Mouse (Mus musculus) ES-E14 (cell line): ENCODE data around the gene Amer3.

Experiments
- CHD2 ChIP-seq: IDR thresholded peaks from 2 replicates; pipeline ENCODE4 v1.6.1; 2014; ENCODE audit warnings: mild to moderate bottlenecking, low read depth, low read length, inconsistent platforms
- MAFK ChIP-seq: IDR thresholded peaks from 2 replicates; pipeline ENCODE4 v1.6.1; 2014; ENCODE audit warnings: mild to moderate bottlenecking, low read depth, low read length, inconsistent platforms; ENCODE audit not compliant: insufficient read depth
- ZC3H11A ChIP-seq: IDR thresholded peaks from 2 replicates; pipeline ENCODE4 v1.6.1; 2012; ENCODE audit warnings: low read depth, mild to moderate bottlenecking, inconsistent platforms, low read length, borderline replicate concordance

DNA sequence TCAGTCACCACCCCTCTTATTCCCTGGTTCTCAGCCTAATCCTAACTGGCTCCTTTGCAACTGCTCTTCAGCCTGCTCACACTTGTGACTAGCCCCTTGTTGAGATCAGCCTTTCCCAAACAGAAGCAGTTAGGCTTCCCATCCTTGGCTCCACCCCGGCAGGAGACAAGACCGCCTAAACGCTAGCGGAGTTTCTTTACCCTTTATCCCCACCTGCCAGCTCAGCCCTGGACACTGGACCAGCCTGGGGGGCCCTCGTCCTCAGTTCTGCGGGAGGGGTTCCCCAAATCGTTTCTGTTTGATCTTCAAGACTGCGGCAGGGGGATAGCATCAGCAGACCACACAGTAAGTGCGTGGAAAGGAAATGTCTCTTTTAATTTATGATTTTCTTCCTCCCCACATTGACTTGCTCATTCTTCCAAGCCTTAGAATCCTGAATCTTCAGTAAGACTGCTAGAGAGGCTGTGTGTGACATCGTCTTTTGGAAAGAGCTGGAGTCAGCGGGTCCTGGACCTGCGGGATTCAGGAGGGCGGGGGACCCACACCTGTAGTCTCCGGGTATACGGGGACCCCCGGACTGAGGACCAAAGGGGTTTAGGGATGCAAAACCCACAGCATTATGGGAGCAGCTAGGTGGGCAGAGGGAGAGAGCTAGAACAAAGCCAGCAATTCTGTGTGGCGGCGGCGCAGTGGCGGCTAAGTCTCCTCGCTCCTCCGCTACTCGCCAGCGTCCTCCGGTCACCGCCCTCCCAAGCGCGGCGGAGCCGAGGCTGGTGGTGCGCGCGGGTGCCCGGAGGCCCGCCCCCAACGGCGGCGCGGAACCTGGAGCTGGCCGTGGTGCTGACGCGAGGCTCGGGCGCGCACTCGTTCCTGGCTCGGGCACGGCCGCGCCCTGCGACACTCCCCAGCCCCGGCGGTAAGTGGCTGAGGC lies at the start of gene Amer3:
- TF ChIP-seq CHD2 (no peak), MAFK (no peak), ZC3H11A (no peak)
